Mouse (Mus musculus) brain, adult 2 months (tissue): ENCODE data around the gene B3galnt1.

ENCODE experiments used
- DNase-seq: peaks from one replicate; pipeline ENCODE4 v3.0.0; 2011; ENCODE audit warnings: low read depth, low spot score

B3galnt1 gene

GRCm38 (mm10) chr3:69598261-69599165 lies at the start of gene B3galnt1:
Gene B3galnt1, minus strand, starts transcription at chr3:69598960.
- peak; percentile 87 for DNase-seq

GRCm38 (mm10) chr3:69634521-69634920 lies 35.8 kb upstream of the B3galnt1 start:
- DNase-seq = no peak

GRCm38 (mm10) chr3:69633706-69634420 lies 35.1 kb upstream of the B3galnt1 start:
- DNase-seq = peak; percentile 12

GRCm38 (mm10) chr3:69626963-69627590 lies 28.3 kb upstream of the B3galnt1 start:
- DNase-seq = no peak

- DNase-seq = no peak
Observed at GRCm38 (mm10) chr3:69626213-69626962, 27.6 kb upstream of the B3galnt1 start.

GRCm38 (mm10) chr3:69624182-69624581 lies 25.4 kb upstream of the B3galnt1 start:
- no peak for DNase-seq

GRCm38 (mm10) chr3:69607909-69608308 lies 9.1 kb upstream of the B3galnt1 start:
- no peak for DNase-seq

GRCm38 (mm10) chr3:69607468-69607867 lies 8.7 kb upstream of the B3galnt1 start:
- DNase-seq = no peak

- no peak for DNase-seq
Observed at GRCm38 (mm10) chr3:69606923-69607322, 8.2 kb upstream of the B3galnt1 start.

GRCm38 (mm10) chr3:69599166-69599500 lies 373 bp upstream of the B3galnt1 start:
- peak; percentile 53 for DNase-seq

GRCm38 (mm10) chr3:69597816-69598215 lies 944 bp downstream of the B3galnt1 start:
- DNase-seq = peak; percentile 28

GRCm38 (mm10) chr3:69597211-69597610 lies 1.5 kb downstream of the B3galnt1 start:
- no peak for DNase-seq

GRCm38 (mm10) chr3:69596116-69596515 lies 2.6 kb downstream of the B3galnt1 start:
- DNase-seq = no peak

GRCm38 (mm10) chr3:69594071-69594470 lies 4.7 kb downstream of the B3galnt1 start:
- peak; percentile 63 for DNase-seq

- DNase-seq = no peak
Observed at GRCm38 (mm10) chr3:69593426-69593825, 5.3 kb downstream of the B3galnt1 start.

GRCm38 (mm10) chr3:69588101-69588760 lies 10.5 kb downstream of the B3galnt1 start:
- DNase-seq = no peak

- no peak for DNase-seq
Observed at GRCm38 (mm10) chr3:69583798-69584197, 15.0 kb downstream of the B3galnt1 start.

- peak; percentile 40 for DNase-seq
Observed at GRCm38 (mm10) chr3:69578791-69579190, 20.0 kb downstream of the B3galnt1 start.

GRCm38 (mm10) chr3:69576715-69577114 lies 22.0 kb downstream of the B3galnt1 start:
- no peak for DNase-seq

- no peak for DNase-seq
Observed at GRCm38 (mm10) chr3:69575577-69575976, 23.2 kb downstream of the B3galnt1 start.

- no peak for DNase-seq
Observed at GRCm38 (mm10) chr3:69572561-69572960, 26.2 kb downstream of the B3galnt1 start.
